8 mouse cellular contexts compared by ENCODE assay signal in genomic region chr1:82839614-82840421, GRCm38 (mm10). TPM values are rescaled to one million over a fixed set of nuclear protein-coding genes. Genes with fewer than 3 reads are reported as not detected.
DNase-seq lines count a peak whose midpoint lies in the region; ATAC-seq and TF ChIP-seq lines count a peak whose summit lies in the region.

No protein-coding gene starts in this region.

- DNase-seq in neural tube, embryonic 11.5 days (ENCODE audit: low spot score), result peak; percentile 28
- DNase-seq in neural tube, embryonic 10.5 days (ENCODE audit: extremely low spot score, low spot score), result no peak
- DNase-seq in Patski (ENCODE audit: low read depth, low spot score), result no peak
- DNase-seq in forebrain, embryonic 10.5 days (ENCODE audit: extremely low spot score, low spot score), result peak; percentile 21
- DNase-seq in intestine, embryonic 14.5 days (ENCODE audit: low spot score), result no peak
- DNase-seq in testis, postnatal 14 days (ENCODE audit: low spot score), result peak; percentile 73
- DNase-seq in ovary, postnatal 10 days (ENCODE audit: low spot score), result no peak

- ATAC-seq in neural tube, embryonic 11.5 days (ENCODE audit: insufficient read depth, low FRiP score, low TSS enrichment), result peak; percentile 76
- ATAC-seq in Patski, result peak; percentile 36
- ATAC-seq in intestine, embryonic 14.5 days (replicated peaks; ENCODE audit: low FRiP score, low TSS enrichment, low read depth), result peak; percentile 78

- POLR2A ChIA-PET in Patski (lab: Charles Lee), result interaction anchor here (0.6 to 1.0 kb wide), 5 partner anchors 19 to 149 kb away, joined by 3 to 5 read pairs (median 3); no protein-coding TSS in a partner anchor

- TF ChIP-seq CTCF in Patski (IDR thresholded peaks at IDR 0.05), result no peak

- no peaks in the 10 kb centered on the region for H3K9me3 ChIP-seq in neural tube, embryonic 11.5 days (ENCODE audit: control insufficient read depth, low read length)
- no peaks in the 10 kb centered on the region for H3K9me3 ChIP-seq in forebrain, embryonic 10.5 days
- no peaks in the 10 kb centered on the region for H3K9me3 ChIP-seq in intestine, embryonic 14.5 days (ENCODE audit: control insufficient read depth, low read length)
- no peaks in the 10 kb centered on the region for H3K9me3 ChIP-seq in megakaryocyte, embryonic 14.5 days

- no peaks in the 10 kb centered on the region for H3K27me3 ChIP-seq in neural tube, embryonic 11.5 days (ENCODE audit: control insufficient read depth, insufficient read depth, low read length)
- H3K27me3 ChIP-seq in Patski, result no peaks in the 10 kb centered on the region
- no peaks in the 10 kb centered on the region for H3K27me3 ChIP-seq in forebrain, embryonic 10.5 days (ENCODE audit: poor library complexity, severe bottlenecking)
- H3K27me3 ChIP-seq in intestine, embryonic 14.5 days (replicated peaks; ENCODE audit: control insufficient read depth, insufficient read depth, low read length), result no peaks in the 10 kb centered on the region
- H3K27me3 ChIP-seq in megakaryocyte, embryonic 14.5 days (replicated peaks), result no peaks in the 10 kb centered on the region

- H3K4me3 ChIP-seq in neural tube, embryonic 11.5 days (ENCODE audit: low read depth, low read length), result peak overlapping the region; percentile 99
- peak overlapping the region; percentile 100 for H3K4me3 ChIP-seq in forebrain, embryonic 10.5 days
- H3K4me3 ChIP-seq in intestine, embryonic 14.5 days (ENCODE audit: low read depth, low read length), result peak overlapping the region; percentile 82
- H3K4me3 ChIP-seq in megakaryocyte, embryonic 14.5 days (replicated peaks), result peak overlapping the region; percentile 100

- H3K27ac ChIP-seq in neural tube, embryonic 11.5 days (ENCODE audit: low read depth, low read length), result peak overlapping the region; percentile 72
- peak overlapping the region; percentile 96 for H3K27ac ChIP-seq in forebrain, embryonic 10.5 days
- H3K27ac ChIP-seq in intestine, embryonic 14.5 days (ENCODE audit: low read depth), result peak overlapping the region; percentile 77

- 0 out of 2 replicates have a peak, but pooled peaks cover 3% of the 10 kb centered on the region for H3K36me3 ChIP-seq in neural tube, embryonic 11.5 days (ENCODE audit: control insufficient read depth, insufficient read depth, low read length)
- peaks cover 22% of the 10 kb centered on the region for H3K36me3 ChIP-seq in forebrain, embryonic 10.5 days (replicated peaks)
- no peaks in the 10 kb centered on the region for H3K36me3 ChIP-seq in intestine, embryonic 14.5 days (ENCODE audit: control insufficient read depth, insufficient read depth, low read length)
- H3K36me3 ChIP-seq in megakaryocyte, embryonic 14.5 days (replicated peaks; ENCODE audit: low read length), result peaks cover 18% of the 10 kb centered on the region

- H3K4me2 ChIP-seq in neural tube, embryonic 11.5 days (ENCODE audit: low read depth), result peak overlapping the region; percentile 79
- peak overlapping the region; percentile 80 for H3K4me2 ChIP-seq in intestine, embryonic 14.5 days (ENCODE audit: low read length)

- WGBS in neural tube, embryonic 11.5 days, result 2% methylated on average over 36 of the region's 86 CpGs
- whole genome bisulfite sequencing in forebrain, embryonic 10.5 days, result under 1% methylated on average over 86 of the region's 86 CpGs
- WGBS in intestine, embryonic 14.5 days, result under 1% methylated on average over 62 of the region's 86 CpGs

- H3K9ac ChIP-seq in neural tube, embryonic 11.5 days (ENCODE audit: low read length), result peak overlapping the region; percentile 93
- peak overlapping the region; percentile 79 for H3K9ac ChIP-seq in intestine, embryonic 14.5 days (ENCODE audit: low read length)

- CTCF ChIA-PET in Patski (lab: Charles Lee), result interaction anchor here (0.8 to 1.6 kb wide), 8 partner anchors 8 to 150 kb away, joined by 3 to 5 read pairs (median 3); no protein-coding TSS in a partner anchor

- no peaks in the 10 kb centered on the region for H3K4me1 ChIP-seq in neural tube, embryonic 11.5 days (ENCODE audit: control insufficient read depth, insufficient read depth, low read length)
- peaks cover 19% of the 10 kb centered on the region for H3K4me1 ChIP-seq in forebrain, embryonic 10.5 days
- peaks cover 13% of the 10 kb centered on the region for H3K4me1 ChIP-seq in intestine, embryonic 14.5 days (replicated peaks; ENCODE audit: control insufficient read depth, insufficient read depth, low read length)
- H3K4me1 ChIP-seq in megakaryocyte, embryonic 14.5 days, result peaks cover 79% of the 10 kb centered on the region

- in situ Hi-C loops in Patski (cut with MboI; ENCODE audit: low pct_unique_long_range_greater_than_20kb), result loop anchor here (10.0 kb wide), 1 partner anchor 45 kb away; no protein-coding TSS in a partner anchor

RNA-seq across cellular contexts. Expression of gene Agfg1, which starts 0.5 kb away (rescaled TPM):
- polyA plus RNA-seq in neural tube, embryonic 11.5 days (2014; fragmentation: Nextera tagmentation; extraction: Ambion mirVana), result 55.0 and 58.4 TPM in 2 replicates
- 58.7 TPM for polyA plus RNA-seq in Patski (2021)
- polyA plus RNA-seq in forebrain, embryonic 10.5 days (2016; fragmentation: Nextera tagmentation; extraction: Ambion mirVana), result 30.2 and 32.9 TPM in 2 replicates
- 46.9 and 47.1 TPM in 2 replicates for polyA plus RNA-seq in intestine, embryonic 14.5 days (2014; fragmentation: Nextera tagmentation; extraction: Ambion mirVana)
- polyA plus RNA-seq in megakaryocyte, embryonic 14.5 days (2012; ENCODE audit: insufficient read depth, low replicate concordance), result 3.0 and 4.2 TPM in 2 replicates

Comparison
In these comparisons a context has a peak if more than half of its experiments do, and no peak if none do; other contexts are left out.
1. DNase-seq: peak in neural tube, embryonic 11.5 days (single experiment), forebrain, embryonic 10.5 days (single experiment) and testis, postnatal 14 days (single experiment); none in neural tube, embryonic 10.5 days (single experiment), Patski (single experiment), intestine, embryonic 14.5 days (single experiment) and ovary, postnatal 10 days (single experiment).
2. Peak in every context shown above with its lines, with median percentiles within 50 percentile points of each other: ATAC-seq, H3K27ac ChIP-seq and H3K4me3 ChIP-seq.